Mouse (Mus musculus): Measurements from ENCODE around the gene Gpalpp1.

Gene Gpalpp1

DNA sequence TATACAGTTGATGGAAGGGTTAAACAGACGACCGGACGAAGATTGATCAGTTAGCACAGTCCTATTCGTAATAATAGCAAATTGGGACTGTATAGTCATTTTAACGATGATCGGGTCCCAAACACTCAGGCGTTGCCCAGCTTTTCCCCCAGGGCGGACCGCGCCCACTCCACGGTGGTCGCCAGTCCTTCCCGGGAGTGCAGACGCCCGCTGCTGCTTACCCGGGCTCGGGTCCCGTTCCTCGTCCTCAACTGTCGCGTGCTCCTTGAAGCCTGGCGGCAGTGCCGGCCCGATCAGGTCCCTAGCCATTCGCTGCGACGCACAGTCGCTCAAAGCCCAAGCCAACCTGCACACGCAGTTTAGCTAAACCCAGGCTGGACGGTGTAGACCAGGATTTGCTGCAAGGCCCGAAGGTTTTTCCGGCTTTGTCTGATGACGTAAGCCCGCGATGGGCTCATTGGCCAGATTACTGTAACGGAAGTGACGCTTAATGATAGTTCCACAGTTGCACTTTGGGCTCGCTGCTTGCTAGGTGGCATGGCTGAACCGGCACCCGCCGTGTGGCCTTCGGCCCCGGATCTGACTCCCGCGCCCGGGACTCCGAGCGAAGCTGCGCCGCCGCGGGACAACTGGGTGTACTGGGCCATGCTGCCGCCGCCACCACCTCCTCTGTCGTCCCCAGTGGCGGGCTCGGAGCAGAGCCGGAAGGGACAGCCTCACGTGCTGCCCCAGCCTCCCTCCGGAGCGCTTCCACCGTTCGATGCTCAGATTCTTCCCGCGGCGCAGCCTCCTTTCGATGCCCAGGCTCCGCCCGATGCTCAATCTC is at the start of gene Gpalpp1, which contains the start of gene Nufip1:
TSS of gene Gpalpp1 (minus strand) at position 365 of the 826 bp plus-strand sequence.
TSS of gene Nufip1 (plus strand) at position 496 of the 826 bp plus-strand sequence.
- peak; percentile 99 for DNase-seq (ENCODE audit: low spot score)

DNA sequence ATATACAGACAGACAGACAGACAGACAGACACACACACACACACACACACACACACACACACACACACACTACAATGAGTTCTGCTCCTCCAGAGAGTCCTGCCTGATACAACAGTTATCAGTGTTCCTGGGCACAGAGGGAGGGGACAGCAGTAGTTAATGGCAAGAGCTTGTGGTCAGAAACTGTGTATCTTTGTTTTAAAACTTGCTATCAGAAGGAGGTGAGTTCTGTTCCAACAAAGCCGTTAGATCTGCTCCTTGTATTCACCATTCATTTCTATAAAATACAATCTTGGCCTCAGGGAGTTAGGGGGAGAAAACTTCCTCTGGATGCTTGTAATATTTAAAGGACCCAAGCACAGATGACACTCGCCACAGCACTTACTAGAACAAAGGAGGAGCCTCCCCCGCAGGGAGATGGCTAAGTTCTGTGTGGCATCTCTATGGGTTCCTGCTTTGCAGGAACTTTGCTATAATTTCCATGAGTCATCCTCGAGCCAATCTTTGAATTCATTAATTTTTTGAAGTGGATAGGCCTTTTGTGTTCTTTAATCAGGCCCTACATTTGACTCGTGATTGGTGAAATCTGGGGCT is 47.7 kb upstream of the Gpalpp1 start:
- no peak for DNase-seq (ENCODE audit: low spot score)

DNA sequence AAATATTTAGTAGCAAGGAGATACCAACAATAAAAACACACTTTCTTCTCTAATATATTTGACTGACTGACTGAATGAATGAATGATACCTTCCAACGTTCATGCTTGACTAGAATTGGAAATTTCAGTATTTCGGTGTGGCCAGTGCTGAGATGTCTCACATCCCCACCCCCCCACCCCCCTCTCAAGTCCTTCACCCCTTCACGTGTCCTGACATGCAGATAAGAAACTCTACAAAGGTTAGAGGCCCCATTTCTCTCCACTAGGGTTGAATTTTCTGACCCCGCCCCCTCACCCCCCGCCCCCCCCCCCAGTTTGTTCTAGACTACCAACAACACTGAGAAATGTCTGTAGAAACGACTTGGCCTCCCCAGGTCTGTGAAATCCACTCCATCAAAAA is 43.3 kb upstream of the Gpalpp1 start:
- no peak for DNase-seq (ENCODE audit: low spot score)

DNA sequence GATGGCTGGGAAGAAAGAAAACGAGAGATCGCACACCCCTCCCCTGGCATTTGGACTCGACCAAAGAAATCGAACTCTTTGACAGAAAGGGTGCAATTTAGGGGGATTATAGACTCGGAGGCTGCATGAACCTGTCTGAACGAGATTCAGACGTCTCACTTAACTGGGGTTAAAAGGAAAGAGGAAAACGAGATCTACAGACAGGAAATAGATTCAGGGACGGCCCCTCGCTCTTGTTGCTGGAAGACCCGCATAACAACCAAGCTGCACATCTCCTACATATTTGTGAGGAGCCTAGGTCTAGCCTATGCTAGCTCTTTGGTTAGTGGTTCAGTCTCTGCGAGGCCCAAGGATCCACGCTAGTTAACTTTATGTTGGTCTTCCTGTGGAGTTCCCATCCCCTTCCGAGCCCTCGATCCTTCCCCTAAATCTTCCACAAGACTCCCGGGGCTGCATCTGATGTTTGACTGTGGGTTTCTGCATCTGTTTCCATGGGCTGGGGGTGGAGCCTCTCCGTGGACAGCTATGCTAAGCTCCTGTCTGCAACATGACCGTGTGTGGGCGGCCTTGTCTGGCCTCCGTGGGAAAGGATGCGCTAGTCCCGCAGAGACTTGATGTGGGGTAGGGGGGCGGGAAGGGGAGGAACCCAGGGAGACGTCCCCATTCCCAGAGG is 42.6 kb upstream of the Gpalpp1 start:
- peak; percentile 66 for DNase-seq (ENCODE audit: low spot score)

DNA sequence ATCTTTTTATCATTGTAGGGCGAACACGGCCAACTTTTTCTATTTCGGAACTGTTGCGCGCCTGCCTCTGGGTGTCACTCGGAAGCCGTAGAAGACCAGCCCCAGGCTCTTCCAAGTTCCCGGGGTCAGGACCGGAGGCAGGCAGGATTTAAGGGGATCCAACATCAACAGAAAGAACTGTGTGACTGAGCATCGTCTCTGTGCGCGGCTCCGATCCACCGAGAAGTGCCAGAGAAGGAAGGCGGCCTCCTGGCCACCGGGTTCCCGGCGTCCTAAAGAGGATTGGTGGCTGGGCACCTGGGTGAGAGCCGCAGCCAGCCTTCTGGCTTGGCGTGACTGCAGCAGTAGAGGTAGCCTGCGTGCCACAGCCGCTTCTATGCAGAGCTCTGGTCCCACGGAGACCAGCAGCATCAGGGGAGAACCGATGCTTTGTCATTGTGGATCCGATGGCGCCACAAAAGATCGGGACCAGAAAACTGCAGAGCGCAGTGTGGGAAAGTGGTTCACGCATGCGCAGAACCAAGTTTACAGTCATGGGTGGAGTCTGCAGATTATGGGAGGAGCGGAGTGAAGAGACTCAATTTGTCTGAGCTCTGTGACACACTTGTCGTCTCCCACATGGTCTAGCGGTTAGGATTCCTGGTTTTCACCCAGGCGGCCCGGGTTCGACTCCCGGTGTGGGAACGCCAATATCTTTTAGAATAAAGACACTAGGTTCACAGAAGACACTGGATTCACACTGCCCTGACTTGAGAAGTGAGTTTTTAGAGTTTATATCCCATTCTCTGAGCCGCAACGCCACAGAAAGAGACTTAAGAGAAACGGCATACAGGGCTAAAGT is 41.8 kb upstream of the Gpalpp1 start:
- DNase-seq (ENCODE audit: low spot score): peak; percentile 99

DNA sequence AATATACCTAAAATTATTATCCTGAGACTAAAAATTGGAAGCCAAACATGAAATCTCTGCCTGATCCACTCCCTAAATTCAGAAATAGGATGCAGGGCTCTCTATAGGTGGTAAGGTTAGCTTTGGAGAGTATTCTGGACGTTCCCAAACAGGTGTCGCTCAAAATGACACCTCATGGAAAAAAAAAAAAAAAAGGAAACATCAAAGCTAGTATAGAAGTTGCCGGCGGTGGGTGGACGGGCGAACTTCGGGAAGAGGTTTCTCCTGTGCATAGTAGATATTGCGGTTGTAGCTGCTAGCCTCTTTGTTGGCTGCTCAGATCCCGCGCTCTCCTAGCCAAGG is 41.2 kb upstream of the Gpalpp1 start:
- DNase-seq (ENCODE audit: low spot score): no peak

DNA sequence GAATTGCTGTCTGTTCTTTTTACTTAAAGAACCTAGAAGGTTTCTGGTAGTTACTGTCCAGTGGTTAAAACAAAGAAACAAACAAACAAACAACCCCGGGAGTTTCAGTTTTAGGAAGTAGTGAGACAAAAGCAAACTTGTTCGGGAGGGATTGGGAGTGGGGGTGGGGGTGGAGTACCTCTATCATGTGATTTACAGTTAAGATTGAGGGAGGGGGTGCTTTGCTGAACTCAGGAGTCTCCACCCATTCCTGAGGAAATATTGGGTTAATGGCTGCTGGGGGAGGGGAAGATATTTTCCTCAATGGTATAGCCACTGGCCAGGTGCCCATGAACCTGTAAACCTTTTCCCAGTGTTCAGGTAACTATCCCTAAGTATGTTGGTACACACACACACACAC is 40.5 kb upstream of the Gpalpp1 start:
- no peak for DNase-seq (ENCODE audit: low spot score)

DNA sequence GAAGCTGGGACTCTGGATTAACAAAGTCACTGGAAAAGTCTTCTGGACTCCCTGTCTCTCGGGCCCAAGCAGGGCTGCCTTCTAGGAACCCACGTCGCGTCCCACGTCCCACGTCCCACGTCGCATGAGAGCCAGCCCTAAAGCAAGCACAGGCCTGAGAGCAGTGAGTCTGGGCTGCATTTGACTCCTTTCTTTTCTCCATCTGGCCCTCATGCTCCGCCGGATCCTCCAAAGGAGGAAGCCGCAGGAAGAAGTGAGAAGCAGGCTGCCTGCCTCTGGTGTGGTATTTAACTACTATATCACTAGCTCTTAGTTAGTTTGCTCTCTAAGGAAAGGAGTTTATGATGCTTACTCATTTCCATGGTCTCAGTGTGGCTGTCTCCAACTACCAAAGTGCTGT is 39.9 kb upstream of the Gpalpp1 start:
- no peak for DNase-seq (ENCODE audit: low spot score)

DNA sequence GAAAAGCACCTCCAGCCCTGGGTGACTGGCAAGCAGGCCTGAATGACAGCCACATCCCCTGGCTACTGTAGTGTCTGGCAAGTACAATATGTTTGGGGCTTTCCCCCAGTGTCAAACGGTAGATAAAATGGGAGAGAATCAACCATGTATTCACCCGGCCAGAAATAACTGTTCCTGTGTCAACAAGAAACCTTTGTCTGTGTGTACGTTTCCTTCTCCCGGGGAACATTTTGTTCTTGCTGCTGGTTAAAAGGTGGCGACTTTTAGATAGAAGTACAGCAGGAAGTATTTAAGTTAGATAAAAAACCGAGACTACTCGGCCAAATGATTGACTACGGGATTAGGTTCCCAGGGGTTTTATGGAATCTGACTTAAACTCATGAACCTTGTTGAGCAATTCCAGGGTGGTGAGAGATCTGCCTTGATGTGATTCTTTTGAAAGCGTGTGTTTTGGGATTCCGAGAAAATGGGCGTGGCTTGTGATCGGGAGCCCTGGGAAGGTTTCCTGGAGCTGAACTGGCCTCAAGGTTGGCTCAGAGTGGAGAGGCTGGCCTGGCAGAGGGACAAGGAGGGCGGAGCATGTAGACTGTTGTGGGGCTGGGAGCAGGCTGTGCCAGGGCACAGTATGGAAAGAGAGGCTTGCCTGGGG is 39.1 kb upstream of the Gpalpp1 start:
- DNase-seq (ENCODE audit: low spot score): peak; percentile 63

DNA sequence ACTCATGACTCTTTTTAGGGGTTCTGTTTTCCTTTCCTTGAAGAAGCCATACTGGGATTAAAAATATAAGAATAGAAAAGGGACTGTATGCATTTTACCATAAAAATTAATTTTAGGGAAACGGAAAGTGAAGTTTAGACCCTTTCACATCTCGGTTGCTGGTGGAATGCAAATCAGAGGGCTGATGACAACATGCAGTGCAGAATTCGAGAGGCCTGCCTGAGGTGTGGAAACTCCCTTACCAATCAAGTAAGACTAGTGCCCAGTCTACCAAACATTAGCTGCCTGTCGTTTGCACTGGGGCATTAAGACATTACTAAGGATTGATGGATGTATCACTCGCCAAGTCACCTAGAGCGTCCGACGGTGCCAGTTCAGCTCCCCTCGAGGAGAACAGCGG is 37.7 kb upstream of the Gpalpp1 start:
- no peak for DNase-seq (ENCODE audit: low spot score)

DNA sequence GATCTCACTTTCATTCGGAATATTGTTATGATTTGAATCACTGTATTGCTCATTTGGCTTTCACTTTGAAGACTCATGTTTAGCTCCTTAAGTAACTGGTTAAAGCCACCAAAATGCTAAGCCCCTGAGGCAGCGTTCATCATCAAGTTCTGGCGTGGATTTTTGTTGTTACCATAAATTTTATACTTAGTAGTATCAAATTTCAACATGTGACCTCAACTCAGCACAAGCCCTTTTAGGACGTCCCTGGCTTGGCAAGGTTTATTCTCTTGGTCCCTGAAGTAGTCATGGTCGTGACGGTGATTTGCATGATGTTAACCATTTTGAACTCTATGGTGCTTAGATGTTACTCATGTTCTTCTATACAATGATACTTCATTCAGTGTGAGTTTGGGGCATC is 36.5 kb upstream of the Gpalpp1 start:
- no peak for DNase-seq (ENCODE audit: low spot score)

DNA sequence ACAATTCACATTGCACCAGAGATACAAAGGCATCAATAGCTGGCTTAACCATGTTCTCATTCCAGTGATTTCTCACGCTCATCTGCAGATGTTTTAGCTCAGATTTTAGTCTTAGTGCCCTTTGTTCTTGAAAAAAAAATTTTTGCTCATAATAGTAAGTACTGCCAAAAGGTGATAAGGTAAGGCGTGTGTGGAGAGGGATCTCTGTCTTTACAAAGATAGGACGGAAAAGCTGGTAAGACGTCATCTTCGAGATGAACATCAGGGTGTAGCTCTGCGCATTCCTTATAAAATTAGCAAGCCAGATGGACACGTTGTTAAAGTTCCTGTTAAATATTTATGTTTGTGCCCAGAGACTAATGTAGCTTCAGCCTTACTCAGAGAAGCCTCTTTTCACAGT is 35.3 kb upstream of the Gpalpp1 start:
- no peak for DNase-seq (ENCODE audit: low spot score)

DNA sequence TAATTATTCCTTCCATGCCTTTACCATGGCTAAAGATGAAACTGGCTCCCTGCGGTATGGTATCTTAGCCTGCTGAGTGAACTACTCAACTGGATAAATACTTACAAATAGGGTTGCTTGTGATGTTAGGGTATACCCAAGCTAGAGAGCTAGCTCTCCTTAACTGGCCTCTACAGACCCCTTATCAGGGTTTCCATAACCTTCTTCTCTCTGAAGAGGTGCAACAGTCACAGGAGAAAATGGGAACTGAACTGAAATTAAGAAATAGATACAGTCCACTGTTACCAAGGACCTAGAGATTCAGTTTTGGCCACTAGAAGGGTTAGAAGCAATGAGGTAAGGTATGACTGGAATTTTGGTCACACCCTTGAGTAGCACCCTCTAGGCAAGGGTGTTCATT is 34.7 kb upstream of the Gpalpp1 start:
- DNase-seq (ENCODE audit: low spot score): no peak

DNA sequence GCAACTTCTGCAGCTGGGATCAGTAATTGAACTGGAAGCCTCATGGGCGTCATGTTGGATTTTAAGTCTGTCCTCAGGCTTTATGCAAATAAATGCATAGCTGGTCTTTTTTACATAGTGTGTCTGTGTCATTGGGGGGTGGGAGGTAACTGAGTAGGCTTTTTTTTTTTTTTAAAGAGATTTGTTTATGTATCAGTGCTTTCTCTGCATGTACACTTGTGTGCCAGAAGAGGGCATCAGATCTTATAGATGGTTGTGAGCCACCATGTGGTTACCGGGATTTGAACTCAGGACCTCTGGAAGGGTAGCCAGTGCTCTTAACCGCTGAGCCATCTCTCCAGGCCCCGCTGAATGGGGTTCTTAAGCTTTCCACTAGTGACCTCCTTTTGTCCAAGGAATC is 24.4 kb upstream of the Gpalpp1 start:
- no peak for DNase-seq (ENCODE audit: low spot score)

DNA sequence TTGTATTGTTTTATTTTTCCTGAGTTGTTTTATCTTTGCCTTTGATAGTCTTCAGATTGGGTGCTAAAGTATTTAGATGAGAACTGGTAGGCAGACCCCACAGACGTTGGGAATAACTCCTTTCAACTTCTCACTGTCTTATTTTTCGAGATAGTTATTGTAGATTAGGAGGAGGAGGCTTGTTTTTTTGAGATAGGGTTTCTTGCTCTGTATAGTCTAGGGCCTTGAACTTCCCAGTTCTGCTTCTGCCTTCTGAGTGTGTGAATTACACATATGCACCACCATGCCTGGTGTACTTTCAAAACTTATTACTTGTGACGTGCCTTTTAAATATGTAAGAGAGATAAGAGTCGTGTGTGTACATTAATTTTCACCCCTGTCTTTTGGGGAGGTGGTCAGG is 17.6 kb upstream of the Gpalpp1 start:
- no peak for DNase-seq (ENCODE audit: low spot score)

DNA sequence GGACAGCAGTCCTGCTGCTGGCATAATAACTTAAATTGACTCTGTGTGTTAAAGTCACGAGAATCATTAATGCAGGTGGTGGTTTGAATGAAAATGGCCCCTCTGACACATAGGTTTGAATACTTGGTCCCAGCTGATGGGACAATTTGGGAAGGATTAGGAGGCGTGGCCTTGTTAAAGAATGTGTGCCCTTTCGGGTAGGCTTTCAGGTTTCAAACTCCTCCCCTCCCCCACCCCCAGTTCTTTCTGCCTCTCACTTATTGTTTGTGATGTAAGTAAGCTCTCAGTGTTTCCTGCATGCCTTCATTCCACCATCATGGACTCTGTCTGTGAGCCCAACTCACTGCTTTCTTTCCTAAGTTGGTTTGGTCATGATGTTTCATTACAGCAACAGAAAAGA is 16.8 kb upstream of the Gpalpp1 start:
- no peak for DNase-seq (ENCODE audit: low spot score)

DNA sequence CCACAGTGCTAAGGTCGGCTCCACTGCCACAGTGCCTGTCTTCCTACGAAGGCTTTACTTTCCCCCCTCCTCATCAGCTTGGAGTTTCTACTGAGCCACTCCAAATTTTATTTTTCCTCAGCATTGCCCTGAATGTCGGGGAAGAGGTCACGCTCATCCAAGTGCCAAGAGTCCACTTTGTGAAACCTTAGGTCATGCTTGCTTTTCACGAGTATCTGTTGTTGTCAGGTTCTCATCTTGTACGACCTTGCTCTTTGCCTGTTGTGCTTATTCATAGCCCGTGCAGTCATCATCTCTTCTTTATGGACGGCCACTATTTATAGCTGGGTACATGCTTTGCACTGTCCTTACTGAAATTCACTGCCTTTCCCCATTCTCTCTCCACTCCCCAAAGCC is 12.1 kb upstream of the Gpalpp1 start:
- DNase-seq (ENCODE audit: low spot score): no peak

DNA sequence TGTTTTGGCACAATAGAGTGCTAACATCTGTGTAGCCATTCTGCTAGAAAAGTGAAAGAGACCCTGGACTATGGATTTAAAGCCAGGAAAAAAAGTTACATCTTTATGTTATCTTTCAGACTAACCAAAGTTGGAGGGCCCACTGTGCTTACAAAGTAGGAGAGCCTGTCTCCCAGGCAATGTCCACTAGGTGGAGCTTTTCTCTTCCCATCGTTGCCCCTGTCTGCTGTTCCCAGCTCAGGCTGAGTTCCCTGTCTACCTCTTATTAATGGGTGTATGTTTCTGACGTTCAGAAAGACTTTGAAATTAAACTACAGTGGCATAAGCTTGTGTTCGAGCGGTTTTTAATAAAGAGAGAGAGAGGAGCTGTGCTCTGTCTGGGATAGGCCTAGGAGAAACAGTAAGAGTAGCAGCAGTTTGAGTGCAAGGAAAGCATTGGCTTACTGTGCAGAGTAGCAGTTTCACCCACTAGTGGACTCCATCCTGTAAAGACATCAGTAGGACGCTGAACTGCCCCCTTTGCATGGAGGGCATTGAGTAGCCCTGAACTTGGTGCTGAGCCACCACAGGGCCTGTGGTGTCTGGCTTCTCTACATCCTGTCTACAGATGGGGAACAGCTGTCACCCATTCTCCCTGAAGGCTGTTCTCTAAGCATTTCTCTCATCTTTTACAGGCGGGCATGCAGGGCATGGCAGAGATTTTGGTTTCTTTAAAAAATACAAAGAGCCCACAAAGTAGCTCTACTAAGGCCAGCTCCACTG is 11.5 kb upstream of the Gpalpp1 start:
- peak; percentile 77 for DNase-seq (ENCODE audit: low spot score)

DNA sequence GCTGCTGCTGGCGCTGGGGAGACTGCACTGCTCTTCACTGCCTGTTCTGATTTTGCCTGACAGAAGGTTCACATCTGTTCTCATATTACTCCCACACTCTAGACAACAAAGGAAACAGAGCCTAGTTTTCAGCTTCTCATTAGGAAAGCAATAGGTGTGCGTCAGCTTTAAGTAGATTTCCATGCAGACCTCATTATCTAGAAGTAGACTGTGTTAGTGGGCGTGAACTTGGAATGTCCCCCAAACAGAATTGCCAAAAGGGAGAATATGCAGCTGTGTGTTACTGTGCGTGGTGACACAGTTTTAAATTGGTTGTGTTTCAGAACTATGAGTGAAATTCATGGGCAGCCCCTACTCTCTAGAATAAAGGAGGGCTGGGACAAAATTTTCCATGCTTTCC is 9.9 kb upstream of the Gpalpp1 start:
- no peak for DNase-seq (ENCODE audit: low spot score)

DNA sequence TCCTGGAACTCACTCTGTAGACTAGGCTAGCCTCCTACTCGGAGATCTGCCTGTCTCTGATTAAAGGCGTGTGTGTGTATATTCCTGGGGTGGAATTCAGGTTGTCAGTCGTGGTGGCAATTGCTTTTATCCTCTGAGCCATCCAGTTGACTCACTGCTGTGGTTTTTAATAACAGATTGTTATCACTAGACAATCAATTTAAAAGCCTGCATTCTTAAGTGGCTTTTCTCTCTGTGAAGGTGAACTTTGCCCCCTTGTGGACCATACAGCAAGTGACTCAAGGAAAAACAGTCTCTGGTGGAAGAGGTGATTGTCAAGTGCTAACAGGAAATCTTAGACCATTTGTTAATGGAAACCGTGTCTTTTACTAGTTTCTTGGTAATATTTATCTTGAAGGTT is 8.4 kb upstream of the Gpalpp1 start:
- peak; percentile 13 for DNase-seq (ENCODE audit: low spot score)

DNA sequence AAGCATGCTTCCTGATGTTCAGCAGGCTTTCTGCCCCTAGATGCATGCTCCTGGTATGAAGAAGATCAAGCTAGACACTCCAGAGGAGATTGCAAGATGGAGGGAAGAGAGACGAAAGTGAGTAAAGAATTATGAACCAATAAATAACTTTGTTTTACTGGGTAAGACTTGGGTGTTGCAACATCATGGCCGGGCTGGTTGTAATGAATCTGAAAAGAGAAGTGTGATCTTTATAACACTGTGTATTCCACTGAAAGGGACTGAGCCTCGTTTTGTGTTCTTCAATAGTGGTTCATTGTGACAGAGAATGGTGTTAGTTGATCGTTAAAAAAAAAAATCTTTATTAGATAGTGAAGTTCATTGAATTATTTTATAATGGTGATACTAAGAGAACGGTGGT is 5.2 kb upstream of the Gpalpp1 start:
- no peak for DNase-seq (ENCODE audit: low spot score)
